Mouse (Mus musculus) layer of hippocampus, postnatal 25 days (tissue): ENCODE results near the gene Wdr34. TPM values are rescaled to one million over a fixed set of nuclear protein-coding genes. Genes with fewer than 3 reads are reported as not detected.
A peak's percentile ranks its signal among the peaks of the same experiment; 100 is the strongest.
"Not testable (repeated sequence)": the region's sequence is repeated elsewhere in the genome, so short reads cannot be mapped to it uniquely, and the experiment has no call there.

Experiments
- DNase-seq, 2 experiments: peaks; one replicate each; pipeline ENCODE4 v3.0.0; 2022; ENCODE audit warnings: mixed read lengths in 2 of 2, low spot score in 1 of 2; ENCODE audit errors: extremely low spot score in 1 of 2
- total RNA-seq, 2 experiments: library from RNA; stranded (reverse); gene quantifications; 2 replicates each; pipeline ENCODE4 v1.2.3; 2021

Wdr34 gene
- total RNA-seq, 2 experiments from 2014 or later = 32.5 to 33.0 TPM

DNA sequence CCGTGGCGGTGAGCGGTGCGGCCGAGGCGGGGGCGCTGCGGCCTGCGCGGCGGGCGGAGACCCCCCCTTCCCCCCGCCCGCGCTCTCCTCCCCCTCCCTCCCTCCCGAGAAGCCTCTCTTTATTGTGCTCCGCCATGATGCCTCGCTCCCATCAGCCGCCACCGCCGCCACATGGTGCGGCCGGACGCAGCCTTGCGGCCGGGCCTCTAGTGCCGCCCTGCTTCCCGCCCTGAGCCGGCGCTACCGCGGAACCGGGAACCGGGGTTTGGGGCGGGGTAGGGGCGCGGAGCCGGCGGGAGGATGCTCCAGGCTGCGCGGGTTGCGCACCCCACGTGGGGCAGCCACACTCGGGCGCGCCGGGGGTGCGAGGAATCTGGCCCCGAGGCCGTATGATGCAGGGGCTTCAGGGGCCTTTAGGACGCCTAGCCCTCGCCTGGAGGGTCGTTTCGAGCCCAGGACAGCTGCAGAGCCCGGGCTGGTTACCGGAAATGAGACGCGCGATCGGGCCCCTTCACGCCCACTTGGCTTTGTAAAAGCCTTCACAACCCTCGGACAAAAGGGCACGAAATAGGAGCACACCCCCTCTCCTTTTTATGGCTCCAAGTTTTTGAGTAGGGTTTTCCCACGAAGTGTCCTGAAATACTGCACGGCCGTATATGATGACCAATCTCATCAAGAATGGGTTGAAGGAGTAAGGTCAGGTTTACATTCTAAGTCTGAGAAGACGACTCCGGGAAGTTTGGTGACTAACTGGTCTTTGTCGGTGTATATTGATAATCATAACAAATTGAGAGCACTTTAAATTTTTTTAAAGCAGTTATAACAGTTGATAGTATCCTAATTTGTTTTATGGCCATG lies 18.6 kb upstream of the Wdr34 start:
- peak in 1 of 2 experiments; percentile 42 for DNase-seq

DNA sequence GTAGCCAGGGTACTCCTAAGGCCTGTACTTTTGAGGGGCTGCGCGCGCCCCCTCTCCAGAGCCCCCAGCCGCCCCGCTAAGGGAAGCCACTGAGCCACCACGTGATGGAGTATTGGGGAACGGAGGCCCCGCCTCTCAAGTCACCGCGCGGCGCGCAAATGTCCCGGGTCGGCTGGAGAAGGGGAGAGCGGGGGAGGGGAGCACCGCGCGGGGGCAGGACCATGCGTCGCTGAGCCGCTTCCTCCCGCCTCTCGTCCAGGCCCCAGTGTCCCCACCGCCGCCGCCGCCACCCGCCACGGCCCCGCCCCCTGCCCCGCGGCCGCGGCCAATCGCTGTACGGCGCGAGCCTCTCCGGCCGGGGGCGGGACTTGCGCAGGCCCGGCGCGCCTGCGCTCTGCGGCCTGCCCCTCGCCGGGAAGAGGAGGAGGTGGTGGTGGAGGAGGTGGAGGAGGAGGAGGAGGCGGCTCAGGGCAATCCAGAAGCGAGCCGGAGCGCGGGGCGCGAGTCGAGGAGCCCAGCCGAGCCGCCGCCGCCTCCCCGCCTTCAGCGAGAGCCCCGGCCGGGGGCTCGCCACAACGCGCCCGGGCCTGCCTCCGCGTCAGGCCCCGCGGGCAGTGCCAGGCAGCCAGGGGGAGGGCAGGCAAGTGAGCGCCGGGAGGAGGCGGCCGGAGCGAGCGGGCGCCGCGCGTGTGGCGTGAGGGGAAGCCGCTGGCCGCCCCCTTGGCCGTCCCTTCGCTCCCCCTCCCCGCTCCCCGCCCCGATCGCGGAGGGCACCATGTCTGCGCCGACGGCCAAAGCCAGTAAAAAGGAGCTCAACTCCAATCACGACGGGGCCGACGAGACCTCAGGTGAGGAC lies 17.6 kb upstream of the Wdr34 start:
- peak; percentile 81 to 89 for DNase-seq

DNA sequence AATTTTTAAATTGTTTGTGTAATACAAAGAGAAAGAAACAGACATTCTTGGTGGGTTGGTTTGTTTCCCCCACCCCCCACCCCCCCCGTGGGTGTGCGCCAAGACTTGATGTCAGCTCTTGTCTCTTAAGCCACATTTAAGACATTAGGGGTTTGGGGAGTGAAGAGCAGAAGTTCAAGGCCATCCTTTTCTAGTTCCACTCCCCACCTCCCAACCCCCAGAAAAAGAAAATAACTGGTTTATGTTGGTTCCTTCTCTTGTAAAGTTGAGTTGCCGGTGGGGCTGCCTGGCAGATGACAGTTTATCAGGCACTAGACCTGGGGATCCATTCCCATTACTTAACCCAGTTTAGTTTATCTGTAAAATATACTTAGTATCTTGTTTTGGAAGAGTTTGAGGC lies 15.6 kb upstream of the Wdr34 start:
- no peak for DNase-seq

DNA sequence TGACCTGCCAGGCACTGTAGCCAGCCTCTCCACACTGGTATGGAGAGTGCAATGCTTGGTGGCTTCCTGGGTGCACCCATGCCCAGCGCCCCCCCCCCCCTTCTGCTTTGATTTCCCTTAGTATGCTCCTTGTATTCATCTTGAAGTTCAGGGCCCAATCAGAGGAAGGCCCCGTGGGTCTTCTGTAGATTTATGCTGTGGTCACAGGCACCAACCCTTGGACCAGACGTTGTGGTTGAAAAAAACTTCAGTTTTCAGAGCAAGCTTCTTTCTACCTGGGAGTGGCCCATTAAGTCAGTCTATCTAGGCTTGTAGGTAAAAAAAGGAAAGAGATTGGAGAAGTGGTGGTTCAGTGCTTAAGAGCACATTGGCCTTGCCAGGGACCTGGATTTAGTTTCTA lies 15.1 kb upstream of the Wdr34 start:
- no peak for DNase-seq

DNA sequence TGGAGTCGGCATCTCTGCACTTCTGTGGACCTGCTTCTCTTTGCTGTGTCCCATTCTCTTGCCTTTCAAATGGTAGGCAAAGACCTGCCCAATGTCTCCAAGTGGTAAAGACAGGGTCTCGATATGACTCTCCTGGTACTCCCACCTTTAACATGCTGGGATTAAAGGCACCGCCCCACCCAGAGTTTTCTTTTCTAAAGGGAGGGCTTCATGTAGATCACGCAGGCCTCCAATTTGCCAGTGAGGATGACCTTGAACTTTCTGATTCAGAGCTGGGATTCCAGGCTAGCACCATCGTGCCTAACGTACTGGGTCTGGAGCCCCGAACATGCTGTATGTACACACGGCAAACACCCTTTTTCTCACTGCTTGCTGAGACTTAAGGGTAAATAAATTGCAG lies 14.6 kb upstream of the Wdr34 start:
- no peak for DNase-seq

DNA sequence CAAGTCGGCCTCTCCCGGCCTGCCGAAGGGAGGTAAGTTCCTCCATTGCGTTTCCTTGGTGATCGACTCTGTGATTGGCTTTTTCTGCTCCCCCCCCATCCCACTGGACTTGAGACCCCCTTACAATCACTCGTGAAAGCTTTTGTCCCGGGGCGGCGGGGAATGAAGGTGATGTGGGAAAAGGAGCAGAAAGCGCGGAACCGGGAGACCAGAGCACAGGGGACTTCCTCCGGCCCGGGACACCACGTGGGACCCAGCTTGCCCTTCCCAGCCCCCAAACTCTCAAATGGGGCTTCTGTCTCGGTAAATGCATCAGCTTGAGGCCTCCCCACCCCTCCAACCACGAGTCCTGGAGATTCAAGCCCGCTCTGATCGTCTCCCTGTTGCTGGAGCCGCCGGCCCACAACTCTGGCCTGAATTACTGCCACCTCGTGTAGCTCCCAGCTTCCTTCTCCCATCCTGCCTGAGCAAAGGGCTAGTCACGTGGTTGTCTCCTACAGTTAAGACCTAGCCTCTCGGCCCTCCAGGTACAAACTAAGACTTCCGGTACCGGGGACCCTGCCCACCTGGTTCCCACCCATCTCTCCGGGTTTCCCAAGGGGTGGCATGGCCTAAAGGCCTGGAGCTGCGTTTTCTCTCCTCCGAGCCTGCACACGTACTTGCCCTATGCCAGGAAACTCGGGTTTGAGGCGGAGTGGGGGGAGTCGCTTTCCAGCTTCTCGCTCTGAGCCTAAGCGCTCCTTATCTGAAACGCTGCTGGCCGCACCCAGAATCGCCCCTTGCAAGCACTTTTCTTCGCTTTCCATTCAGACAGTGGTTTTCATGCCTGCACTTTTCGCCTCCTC lies 13.8 kb upstream of the Wdr34 start:
- peak in 1 of 2 experiments; percentile 23 for DNase-seq

DNA sequence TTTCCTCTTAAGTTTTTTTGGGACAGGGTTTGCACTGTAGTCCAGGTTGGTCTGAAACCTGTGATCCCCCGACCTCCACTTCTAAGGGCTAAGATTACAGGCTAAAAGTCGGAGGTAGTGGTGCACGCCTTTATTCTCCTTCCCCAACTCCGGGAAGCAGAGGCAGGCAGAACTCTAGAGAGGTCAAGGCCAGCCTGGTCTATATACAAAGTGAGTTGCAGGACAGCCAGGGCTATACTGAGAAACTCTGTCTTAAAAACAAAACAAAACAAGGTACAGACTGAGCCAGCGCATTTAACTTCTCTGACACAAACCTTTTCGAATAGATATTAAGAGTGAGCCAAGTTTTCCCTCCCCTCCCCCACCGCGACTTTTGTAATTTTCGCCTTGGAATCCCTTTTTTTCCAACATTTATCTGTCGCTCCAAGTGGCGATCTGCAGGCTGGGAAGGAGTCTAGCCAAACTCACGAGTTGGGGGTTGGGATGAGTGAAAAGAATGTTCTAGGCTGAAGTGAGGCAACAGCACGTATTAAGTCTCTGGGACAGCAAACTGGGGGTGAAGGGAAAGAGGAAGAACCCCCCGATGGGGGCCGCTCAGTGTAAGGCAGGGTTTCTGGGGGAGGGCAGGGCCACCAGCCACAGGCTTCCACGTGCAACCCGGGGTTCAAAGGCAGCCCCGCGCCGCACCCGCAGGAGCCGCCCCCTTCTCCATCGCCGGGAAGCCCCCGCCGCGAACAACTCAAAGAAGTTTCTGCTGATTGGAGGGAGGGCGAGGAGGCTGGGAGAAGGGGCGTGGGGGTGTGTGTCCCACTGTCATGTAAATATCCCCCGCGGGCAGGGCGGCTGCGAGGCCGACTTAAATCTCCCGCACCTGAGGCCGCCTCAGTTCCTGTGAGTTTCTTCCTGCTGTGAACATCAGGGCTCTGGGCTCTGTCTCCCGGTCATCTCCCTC lies 12.8 kb upstream of the Wdr34 start:
- no peak for DNase-seq

DNA sequence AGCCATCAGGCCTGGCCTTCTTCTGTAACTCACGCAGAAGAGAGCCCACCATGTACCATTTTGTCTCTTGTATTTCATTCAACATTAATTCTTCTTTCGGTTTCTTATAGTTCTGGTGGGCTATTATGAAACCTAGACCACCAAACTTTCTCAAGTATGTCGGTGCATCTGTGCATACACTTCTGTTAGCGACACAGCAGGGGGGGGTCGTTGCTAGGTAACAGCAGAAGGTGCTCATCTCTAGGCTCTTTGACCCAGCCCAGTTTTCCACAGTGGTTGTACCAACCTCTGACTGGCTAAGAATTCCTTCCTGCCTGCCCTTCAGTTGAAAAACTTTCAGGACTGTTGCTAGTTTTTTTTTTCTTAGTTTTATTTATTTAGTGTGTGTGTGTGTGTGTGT lies 9.7 kb upstream of the Wdr34 start:
- DNase-seq = no peak

DNA sequence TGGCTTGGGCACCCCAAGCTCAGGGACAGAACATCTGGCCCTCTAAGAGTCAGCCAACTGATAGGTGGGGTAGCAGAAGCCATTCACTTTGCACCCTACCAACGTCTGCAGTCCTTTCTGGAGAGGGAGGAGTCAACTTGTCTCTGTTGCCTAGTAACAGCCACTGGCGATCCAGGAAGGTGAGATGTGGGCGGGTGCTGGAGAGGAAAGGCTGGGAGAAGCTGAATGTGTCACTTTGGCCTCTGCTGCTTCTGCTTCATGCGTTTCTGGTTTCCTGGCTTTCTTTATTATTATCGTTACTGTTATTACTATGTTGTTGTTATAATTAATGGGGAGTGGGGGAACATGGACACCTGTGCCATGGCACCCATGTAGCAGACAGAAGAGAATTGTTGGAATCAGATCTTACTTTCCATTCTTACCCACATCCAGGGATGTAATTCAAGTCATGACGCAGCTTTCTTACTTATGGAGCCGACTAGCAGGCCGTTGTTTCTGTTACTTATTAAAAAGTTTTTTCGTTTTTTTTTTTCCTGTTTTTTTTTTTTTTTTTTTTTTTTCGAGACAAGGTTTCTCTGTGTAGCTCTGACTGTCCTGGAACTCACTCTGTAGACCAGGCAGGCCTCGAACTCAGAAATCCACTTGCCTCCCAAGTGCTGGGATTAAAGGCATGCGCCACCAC lies 8.7 kb upstream of the Wdr34 start, which contains the start of gene Set:
Gene Set, plus strand, starts transcription at position 156 of the 682 bp plus-strand sequence.
- no peak for DNase-seq

DNA sequence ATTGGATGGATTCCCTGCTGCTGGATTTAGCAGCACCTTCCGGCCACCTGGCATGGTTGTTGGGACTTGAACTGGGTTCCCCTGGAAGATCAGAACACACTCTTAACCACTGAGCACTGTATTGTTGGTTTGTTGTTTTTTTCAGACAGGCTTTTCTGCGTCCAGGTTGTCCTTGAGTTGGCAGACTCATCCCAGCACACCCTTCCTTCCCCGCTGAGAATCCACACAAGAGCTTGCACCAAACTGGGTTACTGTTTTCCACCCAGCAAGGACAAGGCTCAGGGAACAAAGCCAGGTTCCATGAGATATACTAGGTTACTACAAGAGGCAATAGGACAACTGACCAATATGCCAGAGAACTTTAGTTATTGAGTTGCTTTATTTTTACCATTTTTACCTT lies 8.1 kb upstream of the Wdr34 start:
- DNase-seq = no peak

DNA sequence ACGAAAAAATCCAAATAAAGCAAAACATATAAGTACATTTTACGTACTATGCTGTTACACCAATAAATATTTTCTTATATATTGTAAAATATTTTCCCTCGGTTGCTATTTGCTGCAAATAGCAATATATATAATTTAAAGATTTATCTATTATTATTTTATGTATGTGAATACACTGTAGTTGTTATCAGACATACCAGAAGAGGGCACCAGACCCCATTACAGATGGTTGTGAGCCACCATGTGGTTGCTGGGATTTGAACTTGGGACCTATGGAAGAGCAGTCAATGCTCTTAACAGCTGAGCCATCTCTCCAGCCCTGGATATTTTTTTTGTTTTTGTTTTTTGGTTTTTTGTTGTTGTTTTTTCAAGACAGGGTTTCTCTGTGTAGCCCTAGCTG lies 6.6 kb upstream of the Wdr34 start:
- DNase-seq = not testable (repeated sequence)

DNA sequence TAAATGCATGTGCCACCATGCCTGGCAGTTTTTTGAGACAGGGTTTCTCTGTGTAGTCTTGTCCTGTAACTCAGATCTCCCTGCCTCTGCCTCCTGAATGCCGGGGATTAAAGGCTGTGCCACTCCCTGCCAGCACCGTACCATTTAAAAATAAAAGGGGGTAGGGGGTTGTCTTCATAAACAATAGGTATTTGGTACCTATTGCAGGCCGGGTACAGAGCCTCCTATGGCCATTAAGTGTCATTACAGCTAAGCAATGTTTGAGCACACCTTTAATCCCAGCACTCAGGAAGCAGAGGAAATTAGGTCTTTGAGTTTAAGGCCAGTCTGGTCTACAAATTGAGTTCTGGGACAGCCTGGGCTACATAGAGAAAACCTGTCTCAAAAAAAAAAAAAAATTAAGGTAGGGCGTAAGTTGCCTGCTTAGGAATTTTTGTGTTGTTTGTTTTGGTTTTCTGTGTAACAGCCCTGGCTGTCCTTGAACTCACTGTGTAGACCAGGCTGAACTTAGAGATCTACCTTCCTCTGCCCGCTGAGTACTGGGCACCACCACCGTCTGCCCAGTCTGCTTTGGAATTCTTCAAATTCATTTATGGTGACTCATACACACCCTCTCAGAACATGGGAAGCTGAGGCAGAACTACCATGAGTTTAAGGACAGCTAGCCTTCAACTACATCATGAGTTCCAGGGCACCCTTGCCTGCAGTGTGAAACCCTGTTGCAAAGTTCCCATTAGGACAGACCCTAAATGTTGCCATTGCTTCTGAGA lies 3.5 kb upstream of the Wdr34 start:
- no peak for DNase-seq

DNA sequence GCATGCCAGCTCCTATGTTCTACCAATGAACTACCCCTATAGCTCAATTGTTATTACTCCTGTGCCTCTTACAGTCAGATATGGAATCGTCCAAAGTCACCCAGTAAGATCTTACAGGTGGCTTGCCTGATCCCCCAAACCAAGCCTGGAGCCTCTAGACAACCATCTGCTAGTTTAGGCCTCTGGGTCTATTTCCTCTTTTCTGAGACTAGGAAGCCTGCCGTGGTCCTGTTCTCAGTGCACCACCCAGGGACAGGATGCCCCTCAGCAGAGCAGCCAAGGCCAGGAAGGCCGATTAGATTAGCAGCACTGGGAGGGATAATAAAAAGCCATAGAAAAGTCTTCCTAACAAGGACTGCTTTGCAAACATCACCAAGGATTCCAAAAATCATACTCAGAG lies 1.1 kb upstream of the Wdr34 start:
- no peak for DNase-seq

DNA sequence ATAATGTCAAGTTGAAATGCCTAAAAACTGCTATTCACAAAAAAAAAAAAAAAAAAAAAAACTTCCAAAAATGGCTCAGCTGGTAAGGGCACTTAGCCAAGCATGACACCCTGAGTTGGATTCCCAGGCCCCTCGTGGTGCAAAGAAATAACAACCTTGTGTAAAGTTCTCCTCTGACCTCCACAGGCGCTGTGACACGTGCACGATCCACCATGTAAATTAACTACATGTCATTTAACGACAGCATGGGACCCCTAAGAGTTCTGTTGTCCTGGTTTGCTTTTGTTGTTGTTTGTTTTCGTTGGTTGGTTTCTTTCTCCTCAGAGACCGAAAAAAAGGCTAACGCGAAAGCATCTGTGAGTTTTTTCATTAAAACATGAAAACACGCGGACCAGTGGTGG lies 580 bp downstream of the Wdr34 start:
- no peak for DNase-seq

DNA sequence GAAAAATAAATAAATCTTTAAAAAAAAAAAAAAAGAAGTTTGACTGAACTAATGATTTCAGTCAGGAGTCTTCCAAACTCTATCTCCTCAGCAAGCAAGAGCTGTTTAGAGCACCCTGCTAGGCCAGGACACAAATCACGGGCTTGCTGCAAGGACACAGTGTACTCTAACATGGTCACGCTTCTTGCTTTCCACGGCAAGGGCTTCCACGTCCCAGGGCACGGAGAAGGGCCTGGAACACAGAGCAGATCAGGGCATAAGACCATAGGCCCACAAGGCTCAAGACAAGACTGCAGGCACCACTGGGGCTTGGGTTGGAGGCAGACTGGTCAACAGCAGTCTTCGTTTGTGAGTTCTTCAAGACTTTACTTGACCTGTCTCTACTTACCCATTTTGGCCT lies 1.6 kb downstream of the Wdr34 start:
- no peak for DNase-seq

DNA sequence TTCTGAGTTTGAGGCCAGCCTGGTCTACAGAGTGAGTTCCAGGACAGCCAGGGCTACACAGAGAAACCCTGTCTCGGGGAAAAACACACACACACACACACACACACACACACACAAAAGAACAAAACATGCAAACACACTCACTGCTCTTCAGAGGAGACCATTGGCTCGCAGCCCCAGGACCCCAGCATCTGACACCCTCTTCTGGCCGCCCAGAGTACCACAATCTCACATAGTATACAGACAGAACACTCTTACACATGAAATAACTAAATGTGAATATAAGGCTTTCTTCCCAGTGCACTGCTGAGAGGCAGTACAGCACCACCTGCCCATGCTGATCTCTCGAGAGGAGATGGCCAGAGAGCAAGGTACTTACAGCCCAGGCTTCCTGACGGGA lies 4.1 kb downstream of the Wdr34 start:
- no peak for DNase-seq

DNA sequence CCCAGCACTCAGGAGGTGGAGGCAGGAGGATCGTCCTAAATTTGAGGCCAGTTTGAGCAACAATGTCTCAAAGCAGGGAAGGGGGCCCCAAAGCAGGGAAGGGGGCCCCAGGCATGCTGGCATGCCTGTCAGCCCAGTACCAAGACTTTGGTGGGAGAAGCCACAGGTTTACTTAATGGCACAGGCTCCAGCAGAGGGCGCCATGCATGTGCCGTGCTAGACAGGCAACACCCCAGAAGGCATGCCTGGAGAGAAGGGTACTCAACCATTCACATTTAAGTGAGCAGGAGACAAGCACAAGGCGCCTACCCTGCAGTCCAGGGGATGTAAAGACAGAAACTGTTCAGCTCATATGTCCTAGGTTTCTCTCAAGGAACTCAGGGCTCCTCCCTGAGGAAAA lies 6.2 kb downstream of the Wdr34 start:
- peak; percentile 68 to 87 for DNase-seq

DNA sequence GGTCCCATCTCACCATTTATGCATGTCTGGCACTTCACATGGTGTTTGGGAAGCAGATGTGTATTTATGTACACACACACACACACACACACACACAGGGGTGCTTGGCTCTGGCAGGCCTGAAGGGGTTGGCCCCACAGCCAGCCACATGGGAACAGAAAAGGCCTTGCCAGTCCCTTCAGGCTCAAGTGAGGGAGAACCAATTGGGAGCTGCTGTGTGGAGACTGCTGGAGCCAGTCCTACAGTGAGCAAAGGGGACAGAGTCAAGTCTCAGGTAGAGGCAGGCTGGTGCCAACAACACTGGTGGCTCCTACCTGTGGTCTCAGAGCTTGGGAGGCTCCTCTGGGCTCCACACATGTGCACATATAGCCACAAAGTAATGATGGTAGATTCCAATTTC lies 9.0 kb downstream of the Wdr34 start:
- DNase-seq = no peak
